24 mouse cellular contexts compared by ENCODE assay signal in genomic region chr9:63556316-63556715, GRCm38 (mm10). TPM values are rescaled to one million over a fixed set of nuclear protein-coding genes. Genes with fewer than 3 reads are reported as not detected.
"Had no signal": no experiment of that assay in that cellular context is flagged by ENCODE, and none has a peak within 500 bp of the region (broad histone marks: within the 10 kb centered on the region; RNA-seq: fewer than 3 reads in every experiment).

No protein-coding gene starts in this region.

- H3K27ac ChIP-seq: lung, embryonic 15.5 days; macrophage; midbrain, embryonic 13.5 days; midbrain, embryonic 15.5 days; neural tube, embryonic 13.5 days; neural tube, embryonic 15.5 days had no signal

- H3K4me3 ChIP-seq: lung, embryonic 15.5 days; midbrain, embryonic 13.5 days; midbrain, embryonic 15.5 days; neural tube, embryonic 13.5 days; neural tube, embryonic 15.5 days had no signal

- H3K4me1 ChIP-seq: midbrain, embryonic 13.5 days; midbrain, embryonic 15.5 days had no signal

- H3K4me2 ChIP-seq: lung, embryonic 15.5 days; midbrain, embryonic 11.5 days; midbrain, embryonic 13.5 days; midbrain, embryonic 15.5 days; neural tube, embryonic 13.5 days; neural tube, embryonic 15.5 days had no signal

- H3K27me3 ChIP-seq: lung, embryonic 15.5 days; midbrain, embryonic 15.5 days; neural tube, embryonic 13.5 days; neural tube, embryonic 15.5 days had no signal

- H3K9ac ChIP-seq: lung, embryonic 15.5 days; midbrain, embryonic 13.5 days; midbrain, embryonic 15.5 days; neural tube, embryonic 13.5 days; neural tube, embryonic 15.5 days had no signal

- H3K9me3 ChIP-seq: lung, embryonic 15.5 days; midbrain, embryonic 13.5 days; midbrain, embryonic 15.5 days; neural tube, embryonic 13.5 days; neural tube, embryonic 15.5 days had no signal

- H3K36me3 ChIP-seq: lung, embryonic 15.5 days; midbrain, embryonic 13.5 days; midbrain, embryonic 15.5 days; neural tube, embryonic 13.5 days; neural tube, embryonic 15.5 days had no signal

- DNase-seq: lung, adult 2 months; lung, postnatal 14 days; lung, postnatal 36 days; retina, postnatal 1 day; right cerebral cortex, adult 18-20 months; right cerebral cortex, postnatal 25 days; right cerebral cortex, postnatal 4 days; spleen, adult 18-20 months; thymus, adult 18-20 months; thymus, postnatal 14 days; thymus, postnatal 36 days had no signal

- ATAC-seq: lung, postnatal 0 days; midbrain, embryonic 13.5 days; midbrain, embryonic 15.5 days had no signal

RNA-seq across cellular contexts. Expression of gene Iqch, which starts 46.0 kb away (rescaled TPM):
- total RNA-seq: megakaryocyte progenitor cell, adult 5-6 weeks; midbrain, postnatal 0 days; monocyte, adult 5-6 weeks had no signal
- polyA plus RNA-seq: liver, embryonic 16.5 days; macrophage; small intestine, adult 2 months had no signal
